Mouse (Mus musculus): Measurements from ENCODE around the gene Scel. TPM values are rescaled to one million over a fixed set of nuclear protein-coding genes. Genes with fewer than 3 reads are reported as not detected.
A peak's percentile ranks its signal among the peaks of the same experiment; 100 is the strongest.
"Not testable (repeated sequence)": the region's sequence is repeated elsewhere in the genome, so short reads cannot be mapped to it uniquely, and the experiment has no call there.

Gene Scel
- polyA plus RNA-seq (2016; fragmentation: Nextera tagmentation; extraction: Ambion mirVana): 0.22 and 0.31 TPM in 2 replicates

DNA sequence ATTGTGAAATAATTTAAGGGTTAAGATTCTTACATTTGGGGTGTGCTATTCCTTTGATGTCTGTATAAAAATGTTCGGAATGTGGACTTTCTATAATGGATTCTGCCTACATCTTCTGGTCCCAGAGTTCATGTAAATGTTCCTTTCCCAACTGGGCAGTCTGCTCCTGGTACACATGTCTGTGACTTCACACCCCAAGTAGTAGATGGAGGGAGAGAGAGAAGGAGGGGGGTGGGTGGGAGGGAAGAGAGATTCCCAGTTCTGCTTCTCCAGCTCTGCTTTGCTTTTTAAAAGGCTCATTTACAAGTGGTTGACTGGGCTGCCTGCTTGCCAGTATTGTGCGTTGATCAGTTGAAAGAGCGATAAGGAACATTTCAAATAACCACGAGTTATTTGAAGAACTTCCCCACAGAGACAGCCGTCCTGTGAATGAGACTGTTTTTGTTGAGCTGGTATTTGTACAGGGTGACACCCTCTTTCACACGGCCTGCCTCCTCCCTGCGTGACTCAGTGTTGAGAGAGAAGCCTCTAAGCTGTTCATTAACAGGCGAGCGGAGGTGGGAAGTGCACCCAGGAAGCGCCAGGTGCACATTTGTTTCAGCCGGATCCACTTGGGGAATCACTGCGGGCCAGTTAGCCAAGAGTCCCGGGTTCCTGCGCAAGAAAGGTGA, at the start of gene Scel:
Gene Scel (plus strand): TSS at position 541 of the 671 bp plus-strand sequence.
- Histone ChIP-seq H3K4me3 (peak within 1 kb of the TSS; percentile 19), H3K4me1 (replicated peaks) (peaks cover 6% of the 10 kb centered on the region; the same call in 1 of the 2 replicates), H3K36me3 (no peaks in the 10 kb centered on the region), H3K9me3 (replicated peaks) (no peaks in the 10 kb centered on the region), H3K27ac (ENCODE audit: poor library complexity, severe bottlenecking) (no peak within 1 kb of the TSS), H3K4me2 (peak within 1 kb of the TSS; percentile 60), H3K27me3 (replicated peaks) (no peaks in the 10 kb centered on the region), H3K9ac (no peak within 1 kb of the TSS)
- WGBS: 12% methylated on average over 14 of the region's 14 CpGs
- no peak for ATAC-seq (ENCODE audit: insufficient number of reproducible peaks, low FRiP score)

DNA sequence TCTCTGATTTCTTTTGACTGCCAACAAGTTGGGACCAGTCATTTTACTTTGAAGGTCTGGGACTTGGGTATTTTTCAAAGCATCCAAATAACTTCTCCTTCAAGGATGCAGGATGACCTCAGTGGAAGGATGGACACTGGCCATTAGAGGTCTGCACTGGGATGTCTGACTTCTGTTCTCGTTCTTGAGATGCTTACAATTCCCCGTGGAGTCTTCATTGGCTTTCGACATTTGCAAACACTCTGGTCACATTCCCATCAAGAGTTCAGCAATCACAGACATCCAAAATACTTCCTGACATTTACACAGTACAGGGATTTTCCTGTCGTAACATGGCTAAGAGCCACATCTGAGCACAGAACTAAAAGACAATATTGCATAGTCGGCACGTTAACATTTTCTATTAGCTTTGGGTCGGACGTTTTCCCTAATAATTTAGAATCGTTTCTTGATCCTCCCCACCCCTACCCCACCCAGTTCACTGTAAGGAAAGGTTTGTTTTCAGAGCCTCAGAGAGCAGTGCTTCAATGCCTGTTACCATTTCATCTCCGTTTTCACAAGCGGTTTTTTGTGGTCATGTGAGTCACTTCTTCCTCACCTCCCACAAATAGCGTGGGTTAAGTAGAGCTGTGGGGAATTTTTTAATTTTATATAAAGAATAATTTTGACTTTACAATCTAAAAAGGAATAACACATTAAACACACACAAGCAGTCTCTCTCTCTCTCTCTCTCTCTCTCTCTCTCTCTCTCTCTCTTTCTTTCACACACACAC, 44.3 kb upstream of the Scel start:
- H3K4me2 ChIP-seq: peak overlapping the region; percentile 50; the same call in 1 of the 2 replicates
- 68% methylated on average over 12 of the region's 12 CpGs for WGBS
- ATAC-seq (ENCODE audit: insufficient number of reproducible peaks, low FRiP score): no peak
- H3K4me1 ChIP-seq (replicated peaks): peaks cover 21% of the 10 kb centered on the region
- H3K9ac ChIP-seq: no peak overlapping the region
- H3K27ac ChIP-seq (ENCODE audit: poor library complexity, severe bottlenecking): no peak overlapping the region
- no peaks in the 10 kb centered on the region for H3K36me3 ChIP-seq
- no peaks in the 10 kb centered on the region for H3K9me3 ChIP-seq (replicated peaks)
- H3K27me3 ChIP-seq (replicated peaks): no peaks in the 10 kb centered on the region
- H3K4me3 ChIP-seq: no peak overlapping the region

DNA sequence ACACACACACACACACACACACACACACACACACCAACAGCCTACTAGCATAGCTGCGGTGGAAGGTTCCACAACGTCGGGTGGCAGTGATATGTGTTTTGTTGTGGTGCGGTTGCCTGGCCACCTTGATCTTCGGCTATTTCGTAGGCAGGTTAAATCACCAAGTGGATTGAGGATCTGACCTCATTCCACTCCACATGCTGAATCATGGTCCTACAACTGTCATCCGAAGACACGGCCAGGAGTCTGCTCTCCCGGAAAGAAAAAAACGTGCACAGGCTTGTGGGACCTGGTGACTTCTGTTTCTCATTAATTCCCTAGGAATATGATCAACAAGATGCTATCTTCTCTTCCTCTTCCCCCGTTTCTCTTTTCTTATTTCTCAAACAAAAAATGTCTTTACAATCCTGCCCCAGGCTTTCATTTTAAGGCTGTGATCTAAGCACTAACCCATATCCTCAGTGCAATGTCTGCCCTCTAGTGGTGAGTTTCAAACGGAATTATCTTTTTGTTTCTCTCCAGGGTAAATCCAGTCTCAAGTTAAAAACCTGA, 43.6 kb upstream of the Scel start:
- Histone ChIP-seq H3K4me3 (peak overlapping the region; percentile 15; the same call in 1 of the 2 replicates), H3K4me1 (replicated peaks) (peaks cover 21% of the 10 kb centered on the region), H3K4me2 (peak overlapping the region; percentile 50), H3K27ac (ENCODE audit: poor library complexity, severe bottlenecking) (no peak overlapping the region), H3K9me3 (replicated peaks) (no peaks in the 10 kb centered on the region), H3K27me3 (replicated peaks) (no peaks in the 10 kb centered on the region), H3K9ac (no peak overlapping the region), H3K36me3 (no peaks in the 10 kb centered on the region)
- WGBS: 57% methylated on average over 12 of the region's 12 CpGs
- ATAC-seq (ENCODE audit: insufficient number of reproducible peaks, low FRiP score): no peak

DNA sequence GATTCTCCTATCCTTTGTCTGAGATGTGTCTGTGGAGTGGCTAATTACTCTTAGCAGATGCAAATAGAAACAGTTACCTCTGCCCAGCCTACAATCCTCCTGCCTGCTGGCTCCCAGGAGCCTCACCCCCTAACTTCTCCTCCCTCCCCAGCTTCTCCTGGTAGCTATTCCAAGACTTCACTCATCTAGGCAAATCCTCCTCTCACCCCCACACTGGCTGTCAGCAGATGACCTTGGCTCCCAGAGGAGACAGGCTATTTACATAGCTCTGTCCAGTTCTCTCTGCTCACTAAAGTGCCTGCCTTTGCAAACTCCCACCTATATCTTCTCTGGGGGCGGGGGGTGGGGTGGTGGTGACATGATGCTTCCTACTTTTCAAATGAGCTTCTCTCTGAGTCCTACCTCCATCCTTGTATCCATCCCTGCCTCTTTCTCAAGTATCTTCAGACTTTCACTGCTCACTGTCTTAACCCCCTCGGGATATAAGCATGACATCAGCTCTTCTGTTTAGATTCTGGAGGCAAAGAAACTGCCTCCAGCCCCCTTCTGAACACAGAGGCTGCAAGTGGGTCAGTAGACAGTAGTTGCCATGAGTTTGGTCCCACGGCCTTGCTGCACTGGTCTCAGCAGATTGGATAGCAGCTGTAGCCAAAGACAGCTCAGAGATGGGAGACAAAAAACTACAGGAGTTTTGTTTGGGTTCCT, 41.9 kb upstream of the Scel start:
- Histone ChIP-seq H3K4me3 (no peak overlapping the region), H3K4me2 (peak overlapping the region; percentile 10; the same call in 1 of the 2 replicates), H3K36me3 (no peaks in the 10 kb centered on the region), H3K27ac (ENCODE audit: poor library complexity, severe bottlenecking) (peak overlapping the region; percentile 61), H3K4me1 (replicated peaks) (peaks cover 21% of the 10 kb centered on the region), H3K27me3 (replicated peaks) (no peaks in the 10 kb centered on the region), H3K9me3 (replicated peaks) (no peaks in the 10 kb centered on the region), H3K9ac (no peak overlapping the region)
- ATAC-seq (ENCODE audit: insufficient number of reproducible peaks, low FRiP score): no peak; the same call in 1 of the 2 replicates
- 20% methylated on average over 3 of the region's 3 CpGs for WGBS

DNA sequence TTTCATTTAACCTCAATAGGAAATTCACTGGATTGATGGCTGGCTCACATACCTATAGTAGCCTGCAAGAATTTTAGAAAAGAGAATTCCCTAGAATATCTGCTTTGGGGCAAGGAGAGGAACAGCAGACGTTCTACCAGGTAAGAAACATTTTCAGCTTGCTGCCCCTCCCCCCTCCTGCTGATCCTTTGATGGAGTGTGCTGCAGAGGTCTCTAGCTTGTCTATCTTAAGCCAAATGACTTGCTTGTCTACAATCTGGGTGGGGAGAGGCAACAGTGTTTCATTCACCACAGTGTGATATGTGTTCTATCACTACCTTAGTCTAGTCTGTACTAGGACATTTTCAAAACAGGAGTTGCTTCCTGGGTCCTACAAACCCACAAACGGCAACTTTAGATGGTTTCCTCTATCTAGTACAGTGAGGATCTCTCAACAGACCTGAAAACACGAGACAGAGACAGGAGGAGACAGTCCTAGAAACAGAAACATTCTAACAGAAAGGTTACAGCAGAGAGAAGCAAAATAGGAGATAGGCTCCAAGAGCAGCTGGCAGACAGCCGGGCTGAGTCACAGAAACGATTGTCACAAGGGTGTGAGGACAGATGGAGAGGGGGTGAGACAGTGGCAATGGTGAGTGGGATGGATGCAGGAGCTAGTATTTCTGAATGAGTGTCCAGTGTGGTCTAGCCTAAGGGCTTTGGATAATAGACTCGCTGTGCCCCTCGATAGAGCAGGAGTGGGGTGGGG, 41.2 kb upstream of the Scel start:
- H3K4me2 ChIP-seq: peak overlapping the region; percentile 36
- no peaks in the 10 kb centered on the region for H3K27me3 ChIP-seq (replicated peaks)
- H3K27ac ChIP-seq (ENCODE audit: poor library complexity, severe bottlenecking): peak overlapping the region; percentile 41
- no peak overlapping the region for H3K9ac ChIP-seq
- ATAC-seq (ENCODE audit: insufficient number of reproducible peaks, low FRiP score): no peak
- no peaks in the 10 kb centered on the region for H3K36me3 ChIP-seq
- peaks cover 21% of the 10 kb centered on the region for H3K4me1 ChIP-seq (replicated peaks)
- no peak overlapping the region for H3K4me3 ChIP-seq
- no peaks in the 10 kb centered on the region for H3K9me3 ChIP-seq (replicated peaks)
- WGBS: 24% methylated on average over 7 of the region's 7 CpGs

DNA sequence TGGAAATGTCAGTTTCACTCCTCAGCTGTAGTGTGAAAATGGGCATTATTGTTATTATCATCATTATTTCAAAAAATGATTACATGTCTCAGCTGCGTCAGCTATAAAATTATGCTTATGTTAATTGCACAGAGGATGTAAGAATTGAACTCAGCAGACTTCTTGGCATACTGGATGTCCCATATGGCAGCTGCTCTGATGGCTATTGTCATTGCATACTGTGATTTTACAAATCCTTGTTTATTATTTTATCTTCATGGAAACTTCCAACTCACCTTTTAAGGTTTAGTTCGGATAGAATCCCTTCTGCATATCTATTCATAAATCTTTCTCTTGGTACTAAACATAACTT, 40.6 kb upstream of the Scel start:
- WGBS: 71% methylated on average over 2 of the region's 2 CpGs
- H3K4me3 ChIP-seq: no peak overlapping the region
- no peaks in the 10 kb centered on the region for H3K9me3 ChIP-seq (replicated peaks)
- H3K4me2 ChIP-seq: peak overlapping the region; percentile 36
- H3K4me1 ChIP-seq (replicated peaks): peaks cover 21% of the 10 kb centered on the region
- no peaks in the 10 kb centered on the region for H3K27me3 ChIP-seq (replicated peaks)
- H3K9ac ChIP-seq: no peak overlapping the region
- 0 out of 2 replicates have a peak overlapping the region, but pooled peaks have one; percentile 41 for H3K27ac ChIP-seq (ENCODE audit: poor library complexity, severe bottlenecking)
- ATAC-seq (ENCODE audit: insufficient number of reproducible peaks, low FRiP score): no peak
- no peaks in the 10 kb centered on the region for H3K36me3 ChIP-seq

DNA sequence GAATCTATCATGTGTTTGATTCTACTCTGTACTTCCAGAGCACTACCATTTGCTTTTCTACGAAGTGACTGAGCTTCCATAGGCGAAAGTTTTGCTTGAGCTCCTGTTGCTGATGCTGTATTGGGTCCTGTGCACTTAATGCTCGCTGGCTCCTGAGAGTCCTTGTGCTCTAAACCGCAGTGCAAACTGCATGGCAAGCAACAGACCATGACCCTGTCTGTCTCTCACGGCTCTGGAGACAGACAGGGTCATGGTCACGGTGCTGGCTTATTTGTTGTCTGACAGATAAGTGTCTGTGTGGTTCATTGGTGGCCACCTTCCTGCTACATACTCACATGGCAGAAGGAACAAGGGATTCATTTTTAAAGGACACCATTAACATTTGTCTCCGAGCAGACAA, 37.8 kb upstream of the Scel start:
- Histone ChIP-seq H3K4me3 (no peak overlapping the region), H3K4me1 (replicated peaks) (peaks cover 18% of the 10 kb centered on the region), H3K27ac (ENCODE audit: poor library complexity, severe bottlenecking) (no peak overlapping the region), H3K27me3 (replicated peaks) (no peaks in the 10 kb centered on the region), H3K36me3 (no peaks in the 10 kb centered on the region), H3K9me3 (replicated peaks) (no peaks in the 10 kb centered on the region), H3K4me2 (no peak overlapping the region), H3K9ac (no peak overlapping the region)
- 70% methylated on average over 7 of the region's 7 CpGs for WGBS
- ATAC-seq (ENCODE audit: insufficient number of reproducible peaks, low FRiP score): no peak

DNA sequence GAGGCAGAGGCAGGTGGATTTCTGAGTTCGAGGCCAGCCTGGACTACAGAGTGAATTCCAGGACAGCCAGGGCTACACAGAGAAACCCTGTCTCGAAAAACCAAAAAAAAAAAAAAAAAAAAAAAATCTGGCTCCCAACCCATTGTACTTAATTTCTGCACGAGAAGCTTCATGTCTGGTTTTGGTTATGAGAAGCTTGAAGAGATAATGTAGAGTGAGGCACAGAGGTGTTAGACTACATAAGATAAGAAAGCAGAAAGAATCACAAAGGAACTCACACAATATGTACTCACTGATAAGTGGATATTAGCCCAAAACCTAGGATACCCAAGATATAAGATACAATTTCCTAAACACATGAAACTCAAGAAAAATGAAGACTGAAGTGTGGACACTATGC, 36.9 kb upstream of the Scel start:
- not testable (repeated sequence) for H3K4me2 ChIP-seq; ATAC-seq (ENCODE audit: insufficient number of reproducible peaks, low FRiP score); H3K4me3 ChIP-seq; H3K27ac ChIP-seq (ENCODE audit: poor library complexity, severe bottlenecking); H3K9ac ChIP-seq; H3K9me3 ChIP-seq (replicated peaks); H3K27me3 ChIP-seq (replicated peaks); H3K36me3 ChIP-seq
- peaks cover 12% of the 10 kb centered on the region for H3K4me1 ChIP-seq (replicated peaks)
- 55% methylated on average over 3 of the region's 3 CpGs for WGBS

DNA sequence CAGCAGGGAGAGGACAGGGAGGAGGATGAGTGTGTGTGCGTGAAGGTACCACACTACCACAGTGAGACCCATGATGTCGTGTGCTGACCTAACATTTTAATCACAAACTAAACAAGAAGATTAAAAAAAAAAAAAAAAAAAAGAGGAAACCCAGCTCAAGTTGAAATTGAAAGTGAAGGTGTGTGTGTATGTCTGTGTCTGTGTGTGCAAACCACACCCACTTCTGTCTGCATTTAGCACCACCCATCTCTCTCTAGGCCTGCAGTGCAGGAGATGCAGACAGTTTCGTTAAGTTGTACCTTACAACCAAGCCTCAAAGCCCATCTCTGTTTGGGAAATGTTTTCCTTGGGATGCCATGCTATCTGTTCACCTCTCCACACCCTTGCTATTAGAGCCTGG, 35.9 kb upstream of the Scel start:
- no peak overlapping the region for H3K27ac ChIP-seq (ENCODE audit: poor library complexity, severe bottlenecking)
- H3K9ac ChIP-seq: no peak overlapping the region
- ATAC-seq (ENCODE audit: insufficient number of reproducible peaks, low FRiP score): no peak
- H3K27me3 ChIP-seq (replicated peaks): no peaks in the 10 kb centered on the region
- WGBS: 66% methylated on average over 3 of the region's 3 CpGs
- no peaks in the 10 kb centered on the region for H3K9me3 ChIP-seq (replicated peaks)
- no peak overlapping the region for H3K4me2 ChIP-seq
- peaks cover 2% of the 10 kb centered on the region for H3K4me1 ChIP-seq (replicated peaks)
- no peaks in the 10 kb centered on the region for H3K36me3 ChIP-seq
- H3K4me3 ChIP-seq: no peak overlapping the region

DNA sequence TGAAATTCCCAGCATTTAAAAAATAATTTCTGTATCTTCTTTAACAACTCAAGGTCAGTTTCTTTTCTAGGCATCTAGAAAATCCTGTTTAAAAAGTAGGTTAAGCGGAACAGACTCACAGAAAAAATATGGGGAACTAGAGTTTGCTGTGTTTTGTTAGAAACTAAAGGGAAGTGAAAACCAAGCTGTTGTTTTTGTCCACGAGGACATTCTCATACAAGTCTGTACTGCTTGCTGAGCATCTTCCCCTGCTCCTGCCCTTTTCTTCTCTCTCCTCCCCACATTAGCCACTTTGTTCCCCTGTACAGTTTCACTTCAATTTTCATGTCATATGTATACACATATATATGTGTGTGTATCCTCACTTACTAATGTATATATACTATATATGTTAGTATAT, 35.2 kb upstream of the Scel start:
- Histone ChIP-seq H3K9ac (no peak overlapping the region), H3K27me3 (replicated peaks) (no peaks in the 10 kb centered on the region), H3K27ac (ENCODE audit: poor library complexity, severe bottlenecking) (no peak overlapping the region), H3K36me3 (no peaks in the 10 kb centered on the region), H3K4me3 (no peak overlapping the region), H3K4me1 (replicated peaks) (no peaks in the 10 kb centered on the region), H3K4me2 (no peak overlapping the region), H3K9me3 (replicated peaks) (no peaks in the 10 kb centered on the region)
- no peak for ATAC-seq (ENCODE audit: insufficient number of reproducible peaks, low FRiP score)
- 75% methylated on average over 2 of the region's 2 CpGs for WGBS

All from heart, embryonic 12.5 days (tissue).